19 mouse cellular contexts compared by ENCODE assay signal in genomic region chr6:107495830-107496229, GRCm38 (mm10). TPM values are rescaled to one million over a fixed set of nuclear protein-coding genes. Genes with fewer than 3 reads are reported as not detected.
"Had no signal": no experiment of that assay in that cellular context is flagged by ENCODE, and none has a peak within 500 bp of the region (broad histone marks: within the 10 kb centered on the region; RNA-seq: fewer than 3 reads in every experiment).

No protein-coding gene starts in this region.

- H3K4me1 ChIP-seq: lung, embryonic 15.5 days; megakaryocyte, embryonic 14.5 days; midbrain, embryonic 15.5 days; neural tube, embryonic 13.5 days; neural tube, embryonic 15.5 days; stomach, embryonic 15.5 days had no signal

- H3K4me3 ChIP-seq: lung, embryonic 15.5 days; megakaryocyte, embryonic 14.5 days; midbrain, embryonic 12.5 days; midbrain, embryonic 15.5 days; neural tube, embryonic 13.5 days; neural tube, embryonic 15.5 days; stomach, embryonic 15.5 days had no signal

- H3K36me3 ChIP-seq: lung, embryonic 15.5 days; midbrain, embryonic 12.5 days; midbrain, embryonic 15.5 days; neural tube, embryonic 13.5 days; neural tube, embryonic 15.5 days; stomach, embryonic 15.5 days had no signal

- H3K9ac ChIP-seq: liver, postnatal 0 days; lung, embryonic 15.5 days; midbrain, embryonic 12.5 days; midbrain, embryonic 15.5 days; neural tube, embryonic 13.5 days; neural tube, embryonic 15.5 days; stomach, embryonic 15.5 days had no signal

- ATAC-seq: liver, postnatal 0 days; lung, postnatal 0 days; midbrain, embryonic 15.5 days had no signal

- H3K4me2 ChIP-seq: lung, embryonic 15.5 days; midbrain, embryonic 12.5 days; midbrain, embryonic 15.5 days; neural tube, embryonic 13.5 days; neural tube, embryonic 15.5 days; stomach, embryonic 15.5 days had no signal

- H3K27ac ChIP-seq: lung, embryonic 15.5 days; macrophage; midbrain, embryonic 12.5 days; midbrain, embryonic 15.5 days; neural tube, embryonic 13.5 days; neural tube, embryonic 15.5 days; stomach, embryonic 15.5 days; stomach, postnatal 0 days had no signal

- H3K27me3 ChIP-seq: lung, embryonic 15.5 days; megakaryocyte, embryonic 14.5 days; midbrain, embryonic 12.5 days; midbrain, embryonic 15.5 days; neural tube, embryonic 13.5 days; neural tube, embryonic 15.5 days; stomach, embryonic 15.5 days had no signal

- DNase-seq: liver, postnatal 0 days; lung, adult 2 months; lung, postnatal 14 days; lung, postnatal 36 days; right cerebral cortex, postnatal 14 days; thymus, adult 2 months; thymus, postnatal 25 days; thymus, postnatal 4 days had no signal

- H3K9me3 ChIP-seq: lung, embryonic 15.5 days; megakaryocyte, embryonic 14.5 days; midbrain, embryonic 12.5 days; midbrain, embryonic 15.5 days; neural tube, embryonic 13.5 days; neural tube, embryonic 15.5 days; stomach, embryonic 15.5 days had no signal

RNA-seq across cellular contexts. Expression of gene Lrrn1, which starts 33.7 kb away (rescaled TPM):
- total RNA-seq: megakaryocyte progenitor cell, adult 5-6 weeks had no signal
- polyA plus RNA-seq: macrophage had no signal
